Mouse (Mus musculus) layer of hippocampus, postnatal 36 days (tissue): ENCODE measurements at regions not wholly inside any gene's neighbourhood (a gene's known extent, or its start where the extent isn't known, plus 50 kb on each side); places are given as distances from the start of the nearest gene placed in this dataset.
"Not testable (repeated sequence)": the region's sequence is repeated elsewhere in the genome, so short reads cannot be mapped to it uniquely, and the experiment has no call there.

Experiments
- DNase-seq, 2 experiments: peaks; one replicate each; pipeline ENCODE4 v3.0.0; 2022

- no peak for DNase-seq
These were observed 506.1 kb upstream of the Ccng1 start for GRCm38 (mm10) chr11:41261254-41261653.

- DNase-seq, result peak; percentile 5 to 6
These were observed 505.0 kb upstream of the Ccng1 start for GRCm38 (mm10) chr11:41259915-41260619.

- DNase-seq, result not testable (repeated sequence)
These were observed 459.4 kb upstream of the Ccng1 start for GRCm38 (mm10) chr11:41214501-41214900.

GRCm38 (mm10) chr11:41202228-41202627 is 447.1 kb upstream of the Ccng1 start:
- DNase-seq, result peak in 1 of 2 experiments; percentile 3

- no peak for DNase-seq
These were observed 438.9 kb upstream of the Ccng1 start for GRCm38 (mm10) chr11:41193981-41194380.

GRCm38 (mm10) chr11:41160492-41161175 is 405.5 kb upstream of the Ccng1 start:
- no peak for DNase-seq

GRCm38 (mm10) chr11:41159927-41160326 is 404.8 kb upstream of the Ccng1 start:
- no peak for DNase-seq

- peak; percentile 18 to 23 for DNase-seq
These were observed 403.9 kb upstream of the Ccng1 start for GRCm38 (mm10) chr11:41158761-41159596.

- no peak for DNase-seq
These were observed 402.2 kb upstream of the Ccng1 start for GRCm38 (mm10) chr11:41157321-41157720.
